Mouse (Mus musculus) left cerebral cortex, adult 18-20 months (tissue): ENCODE data around the gene Mtmr12. TPM values are rescaled to one million over a fixed set of nuclear protein-coding genes. Genes with fewer than 3 reads are reported as not detected.
A peak's percentile ranks its signal among the peaks of the same experiment; 100 is the strongest.

Source experiments
- DNase-seq, 2 experiments: peaks; one replicate each; pipeline ENCODE4 v3.0.0; 2021 to 2022; ENCODE audit warnings: low spot score in 2 of 2, mixed read lengths in 1 of 2
- total RNA-seq, 2 experiments: library from RNA; stranded (reverse); gene quantifications; 2 replicates each; pipeline ENCODE4 v1.2.3; 2021

Mtmr12 gene
- total RNA-seq, 2 experiments from 2014 or later = 52.2 to 56.4 TPM

- no peak for DNase-seq
These were observed 68.7 kb downstream of the Mtmr12 start for GRCm38 (mm10) chr15:12273325-12274052.

- DNase-seq = no peak
These were observed 69.4 kb downstream of the Mtmr12 start for GRCm38 (mm10) chr15:12274053-12274769.

GRCm38 (mm10) chr15:12275091-12275623 lies 70.3 kb downstream of the Mtmr12 start:
- no peak for DNase-seq

GRCm38 (mm10) chr15:12279816-12280215 lies 75.0 kb downstream of the Mtmr12 start:
- DNase-seq = no peak

- DNase-seq = peak in 1 of 2 experiments; percentile 34
These were observed 80.1 kb downstream of the Mtmr12 start for GRCm38 (mm10) chr15:12284794-12285534.

- DNase-seq = no peak
These were observed 80.6 kb downstream of the Mtmr12 start for GRCm38 (mm10) chr15:12285535-12285809.

GRCm38 (mm10) chr15:12290330-12290729 lies 85.5 kb downstream of the Mtmr12 start:
- DNase-seq = no peak

- DNase-seq = no peak
These were observed 86.9 kb downstream of the Mtmr12 start for GRCm38 (mm10) chr15:12291757-12292156.

GRCm38 (mm10) chr15:12296228-12296627 lies 91.4 kb downstream of the Mtmr12 start:
- DNase-seq = no peak

- no peak for DNase-seq
These were observed 93.5 kb downstream of the Mtmr12 start for GRCm38 (mm10) chr15:12298231-12298737.

- DNase-seq = no peak
These were observed 96.9 kb downstream of the Mtmr12 start for GRCm38 (mm10) chr15:12301771-12302170.

GRCm38 (mm10) chr15:12306188-12307071 lies 101.6 kb downstream of the Mtmr12 start:
- DNase-seq = peak in 1 of 2 experiments; percentile 6

- DNase-seq = no peak
These were observed 102.3 kb downstream of the Mtmr12 start for GRCm38 (mm10) chr15:12307114-12307513.

- DNase-seq = no peak
These were observed 103.7 kb downstream of the Mtmr12 start for GRCm38 (mm10) chr15:12308539-12308938.

GRCm38 (mm10) chr15:12310676-12311075 lies 105.8 kb downstream of the Mtmr12 start:
- no peak for DNase-seq

GRCm38 (mm10) chr15:12311465-12311864 lies 106.6 kb downstream of the Mtmr12 start:
- DNase-seq = no peak

GRCm38 (mm10) chr15:12313255-12313654 lies 108.4 kb downstream of the Mtmr12 start:
- no peak for DNase-seq

GRCm38 (mm10) chr15:12314584-12314983 lies 109.8 kb downstream of the Mtmr12 start:
- DNase-seq = no peak

- DNase-seq = no peak
These were observed 111.2 kb downstream of the Mtmr12 start for GRCm38 (mm10) chr15:12315996-12316395.

- no peak for DNase-seq
These were observed 112.5 kb downstream of the Mtmr12 start for GRCm38 (mm10) chr15:12317290-12317689.

- DNase-seq = no peak
These were observed 113.6 kb downstream of the Mtmr12 start for GRCm38 (mm10) chr15:12318451-12318850.
